Mouse (Mus musculus): ENCODE results near the gene Grin2a. TPM values are rescaled to one million over a fixed set of nuclear protein-coding genes. Genes with fewer than 3 reads are reported as not detected.

Grin2a gene
- polyA plus RNA-seq, 1 experiment, result not detected

- H3K27me3 ChIP-seq (replicated peaks; ENCODE audit: control insufficient read depth, insufficient read depth, low read length), result no peaks in the 10 kb centered on the region
- no peak overlapping the region for H3K4me3 ChIP-seq (ENCODE audit: insufficient read depth, low read depth, low read length)
- TF ChIP-seq POLR2A (IDR thresholded peaks at IDR 0.05; ENCODE audit: low read depth, low read length), result no peak
- TF ChIP-seq CTCF (conservative IDR thresholded peaks at IDR 0.05; ENCODE audit: insufficient read depth, insufficient read length, low read depth, low read length), result no peak
- no peaks in the 10 kb centered on the region for H3K36me3 ChIP-seq (ENCODE audit: control insufficient read depth, insufficient read depth, low read length)
- H3K4me1 ChIP-seq (ENCODE audit: control insufficient read depth, insufficient read depth, low read length), result no peaks in the 10 kb centered on the region
- no peak for DNase-seq
- H3K27ac ChIP-seq (ENCODE audit: insufficient read depth, low read depth, low read length), result no peak overlapping the region
- WGBS, result 71% methylated on average over 2 of the region's 2 CpGs
Measured at GRCm38 (mm10) chr16:9583981-9584380, 411.4 kb downstream of the Grin2a start.

- H3K4me1 ChIP-seq (ENCODE audit: control insufficient read depth, insufficient read depth, low read length), result no peaks in the 10 kb centered on the region
- no peak for DNase-seq
- H3K27me3 ChIP-seq (replicated peaks; ENCODE audit: control insufficient read depth, insufficient read depth, low read length), result no peaks in the 10 kb centered on the region
- H3K27ac ChIP-seq (ENCODE audit: insufficient read depth, low read depth, low read length), result no peak overlapping the region
- no peak for TF ChIP-seq POLR2A (IDR thresholded peaks at IDR 0.05; ENCODE audit: low read depth, low read length)
- no peak for TF ChIP-seq CTCF (conservative IDR thresholded peaks at IDR 0.05; ENCODE audit: insufficient read depth, insufficient read length, low read depth, low read length)
- WGBS, result 20% methylated on average over 1 of the region's 1 CpGs
- no peaks in the 10 kb centered on the region for H3K36me3 ChIP-seq (ENCODE audit: control insufficient read depth, insufficient read depth, low read length)
- H3K4me3 ChIP-seq (ENCODE audit: insufficient read depth, low read depth, low read length), result no peak overlapping the region
Measured at GRCm38 (mm10) chr16:9571793-9572192, 423.6 kb downstream of the Grin2a start.

- H3K27ac ChIP-seq (ENCODE audit: insufficient read depth, low read depth, low read length), result no peak overlapping the region
- H3K4me1 ChIP-seq (ENCODE audit: control insufficient read depth, insufficient read depth, low read length), result no peaks in the 10 kb centered on the region
- no peaks in the 10 kb centered on the region for H3K36me3 ChIP-seq (ENCODE audit: control insufficient read depth, insufficient read depth, low read length)
- DNase-seq, result no peak
- no peak overlapping the region for H3K4me3 ChIP-seq (ENCODE audit: insufficient read depth, low read depth, low read length)
- WGBS, result 34% methylated on average over 2 of the region's 2 CpGs
- TF ChIP-seq POLR2A (IDR thresholded peaks at IDR 0.05; ENCODE audit: low read depth, low read length), result no peak
- no peak for TF ChIP-seq CTCF (conservative IDR thresholded peaks at IDR 0.05; ENCODE audit: insufficient read depth, insufficient read length, low read depth, low read length)
- no peaks in the 10 kb centered on the region for H3K27me3 ChIP-seq (replicated peaks; ENCODE audit: control insufficient read depth, insufficient read depth, low read length)
Measured at GRCm38 (mm10) chr16:9567286-9567685, 428.1 kb downstream of the Grin2a start.

- no peak for TF ChIP-seq POLR2A (IDR thresholded peaks at IDR 0.05; ENCODE audit: low read depth, low read length)
- TF ChIP-seq CTCF (conservative IDR thresholded peaks at IDR 0.05; ENCODE audit: insufficient read depth, insufficient read length, low read depth, low read length), result no peak
- Histone ChIP-seq H3K36me3 (ENCODE audit: control insufficient read depth, insufficient read depth, low read length) (no peaks in the 10 kb centered on the region), H3K4me3 (ENCODE audit: insufficient read depth, low read depth, low read length) (no peak overlapping the region), H3K27ac (ENCODE audit: insufficient read depth, low read depth, low read length) (no peak overlapping the region), H3K27me3 (replicated peaks; ENCODE audit: control insufficient read depth, insufficient read depth, low read length) (no peaks in the 10 kb centered on the region), H3K4me1 (ENCODE audit: control insufficient read depth, insufficient read depth, low read length) (no peaks in the 10 kb centered on the region)
- 56% methylated on average over 1 of the region's 1 CpGs for WGBS
- no peak for DNase-seq
Measured at GRCm38 (mm10) chr16:9561816-9562215, 433.5 kb downstream of the Grin2a start.

- no peak for DNase-seq
- 87% methylated on average over 5 of the region's 5 CpGs for WGBS
Measured at GRCm38 (mm10) chr16:9535196-9535595, 460.2 kb downstream of the Grin2a start.

GRCm38 (mm10) chr16:9533564-9534332 lies 461.6 kb downstream of the Grin2a start:
- Histone ChIP-seq H3K4me1 (ENCODE audit: control insufficient read depth, insufficient read depth, low read length) (no peaks in the 10 kb centered on the region), H3K4me3 (ENCODE audit: insufficient read depth, low read depth, low read length) (no peak overlapping the region), H3K36me3 (ENCODE audit: control insufficient read depth, insufficient read depth, low read length) (no peaks in the 10 kb centered on the region), H3K27ac (ENCODE audit: insufficient read depth, low read depth, low read length) (no peak overlapping the region), H3K27me3 (replicated peaks; ENCODE audit: control insufficient read depth, insufficient read depth, low read length) (no peaks in the 10 kb centered on the region; the same call in 1 of the 2 replicates)
- no peak for DNase-seq
- WGBS, result 57% methylated on average over 9 of the region's 9 CpGs
- TF ChIP-seq POLR2A (IDR thresholded peaks at IDR 0.05; ENCODE audit: low read depth, low read length), result no peak
- TF ChIP-seq CTCF (conservative IDR thresholded peaks at IDR 0.05; ENCODE audit: insufficient read depth, insufficient read length, low read depth, low read length), result no peak

More at GRCm38 (mm10) chr16:9535196-9535595, 460.2 kb downstream of the Grin2a start:
- Histone ChIP-seq H3K27ac (ENCODE audit: insufficient read depth, low read depth, low read length) (no peak overlapping the region), H3K4me3 (ENCODE audit: insufficient read depth, low read depth, low read length) (no peak overlapping the region), H3K36me3 (ENCODE audit: control insufficient read depth, insufficient read depth, low read length) (no peaks in the 10 kb centered on the region), H3K27me3 (replicated peaks; ENCODE audit: control insufficient read depth, insufficient read depth, low read length) (no peaks in the 10 kb centered on the region), H3K4me1 (ENCODE audit: control insufficient read depth, insufficient read depth, low read length) (no peaks in the 10 kb centered on the region)
- no peak for TF ChIP-seq CTCF (conservative IDR thresholded peaks at IDR 0.05; ENCODE audit: insufficient read depth, insufficient read length, low read depth, low read length)
- TF ChIP-seq POLR2A (IDR thresholded peaks at IDR 0.05; ENCODE audit: low read depth, low read length), result no peak

- no peak for DNase-seq
- WGBS, result 85% methylated on average over 6 of the region's 6 CpGs
- TF ChIP-seq POLR2A (IDR thresholded peaks at IDR 0.05; ENCODE audit: low read depth, low read length), result no peak
- no peak for TF ChIP-seq CTCF (conservative IDR thresholded peaks at IDR 0.05; ENCODE audit: insufficient read depth, insufficient read length, low read depth, low read length)
- Histone ChIP-seq H3K36me3 (ENCODE audit: control insufficient read depth, insufficient read depth, low read length) (no peaks in the 10 kb centered on the region), H3K27ac (ENCODE audit: insufficient read depth, low read depth, low read length) (no peak overlapping the region), H3K4me3 (ENCODE audit: insufficient read depth, low read depth, low read length) (no peak overlapping the region), H3K4me1 (ENCODE audit: control insufficient read depth, insufficient read depth, low read length) (no peaks in the 10 kb centered on the region), H3K27me3 (replicated peaks; ENCODE audit: control insufficient read depth, insufficient read depth, low read length) (no peaks in the 10 kb centered on the region; the same call in 1 of the 2 replicates)
Measured at GRCm38 (mm10) chr16:9532843-9533532, 462.4 kb downstream of the Grin2a start.
